Mouse (Mus musculus) lung, adult 2 months (tissue): ENCODE data around the gene Atxn2l. TPM values are rescaled to one million over a fixed set of nuclear protein-coding genes. Genes with fewer than 3 reads are reported as not detected.

Experiments
- DNase-seq: peaks from one replicate; pipeline ENCODE4 v3.0.0; 2022
- H3K4me1 ChIP-seq: fragments of 200-500 bp; 2 replicates; pipeline ENCODE4 v1.6.1; 2011; ENCODE audit warnings: low read length; ENCODE audit not compliant: control insufficient read depth, insufficient read depth
- H3K4me3 ChIP-seq: fragments of 200-500 bp; replicated peaks from 2 replicates; pipeline ENCODE3; 2011; ENCODE audit warnings: low read depth, mild to moderate bottlenecking, control low read depth, low read length; ENCODE audit errors: extremely low read depth
- CTCF ChIP-seq: fragments of 200-500 bp; IDR thresholded peaks from 2 replicates; pipeline ENCODE4 v1.5.1; 2011; ENCODE audit warnings: mild to moderate bottlenecking, low read length, control low read depth; ENCODE audit not compliant: insufficient read depth
- POLR2A ChIP-seq: fragments of 200-500 bp; IDR thresholded peaks from 2 replicates; pipeline ENCODE4 v1.6.1; 2011; ENCODE audit warnings: low read depth, mild to moderate bottlenecking, control low read depth, low read length, borderline replicate concordance; ENCODE audit errors: extremely low read depth
- whole genome bisulfite sequencing: fragments of 180-500 bp; shearing (Covaris S2); methylation state at CpG from one replicate; pipeline ENCODE4 v1.1.7; 2018; 5-methylcytosine and 5-hydroxymethylcytosine counted together
- polyA plus RNA-seq: library from polyadenylated mRNA; depleted of rRNA; stranded (reverse); fragments of >200 nt; gene quantifications from 2 replicates; pipeline ENCODE4 v1.2.3, GENCODE M21; 2012

Atxn2l gene
- polyA plus RNA-seq, 1 experiment = 152 TPM

- DNase-seq = no peak
- WGBS = 60% methylated on average over 9 of the region's 9 CpGs
- Histone ChIP-seq H3K4me1 (peaks cover 4% of the 10 kb centered on the region; the same call in 1 of the 2 replicates), H3K4me3 (no peak overlapping the region)
- TF ChIP-seq POLR2A = no peak
- no peak for TF ChIP-seq CTCF
These were observed 37.1 kb downstream of the Atxn2l start for GRCm38 (mm10) chr7:126466116-126466515.

- DNase-seq = no peak
- Histone ChIP-seq H3K4me3 (no peak overlapping the region), H3K4me1 (peaks cover 4% of the 10 kb centered on the region; the same call in 1 of the 2 replicates)
- WGBS = 33% methylated on average over 7 of the region's 7 CpGs
- no peak for TF ChIP-seq POLR2A
These were observed 37.8 kb downstream of the Atxn2l start for GRCm38 (mm10) chr7:126465246-126466030.

GRCm38 (mm10) chr7:126464836-126465235, 38.4 kb downstream of the Atxn2l start:
- no peak for TF ChIP-seq CTCF
- no peak for TF ChIP-seq POLR2A
- Histone ChIP-seq H3K4me1 (peaks cover 4% of the 10 kb centered on the region; the same call in 1 of the 2 replicates), H3K4me3 (no peak overlapping the region)
- no peak for DNase-seq
- 51% methylated on average over 5 of the region's 5 CpGs for WGBS

GRCm38 (mm10) chr7:126464121-126464520, 39.1 kb downstream of the Atxn2l start:
- no peak for TF ChIP-seq POLR2A
- no peak for TF ChIP-seq CTCF
- Histone ChIP-seq H3K4me1 (peaks cover 4% of the 10 kb centered on the region; the same call in 1 of the 2 replicates), H3K4me3 (no peak overlapping the region)
- WGBS = 55% methylated on average over 4 of the region's 4 CpGs
- no peak for DNase-seq

GRCm38 (mm10) chr7:126463547-126463946, 39.7 kb downstream of the Atxn2l start:
- 52% methylated on average over 4 of the region's 4 CpGs for WGBS
- H3K4me1 ChIP-seq = peaks cover 4% of the 10 kb centered on the region; the same call in 1 of the 2 replicates
- H3K4me3 ChIP-seq = no peak overlapping the region
- TF ChIP-seq CTCF (no peak), POLR2A (no peak)
- DNase-seq = no peak

- Histone ChIP-seq H3K4me3 (no peak within 1 kb of the TSS), H3K4me1 (peaks cover 4% of the 10 kb centered on the region; the same call in 1 of the 2 replicates)
- 60% methylated on average over 5 of the region's 5 CpGs for WGBS
- no peak for TF ChIP-seq CTCF
- TF ChIP-seq POLR2A = no peak
- DNase-seq = no peak
These were observed 40.2 kb downstream of the Atxn2l start, which contains the start of gene Atp2a1 for GRCm38 (mm10) chr7:126463004-126463403. Gene Atp2a1, minus strand, starts transcription at chr7:126463108.

GRCm38 (mm10) chr7:126461626-126462025, 41.6 kb downstream of the Atxn2l start:
- Histone ChIP-seq H3K4me3 (no peak overlapping the region), H3K4me1 (peaks cover 4% of the 10 kb centered on the region; the same call in 1 of the 2 replicates)
- no peak for DNase-seq
- TF ChIP-seq POLR2A (no peak), CTCF (no peak)
- WGBS = 70% methylated on average over 3 of the region's 3 CpGs

GRCm38 (mm10) chr7:126460623-126461399, 42.4 kb downstream of the Atxn2l start:
- H3K4me1 ChIP-seq = no peaks in the 10 kb centered on the region
- no peak for DNase-seq
- TF ChIP-seq CTCF = no peak
- no peak for TF ChIP-seq POLR2A
- 48% methylated on average over 10 of the region's 10 CpGs for WGBS
- no peak overlapping the region for H3K4me3 ChIP-seq

- no peak overlapping the region for H3K4me3 ChIP-seq
- H3K4me1 ChIP-seq = no peaks in the 10 kb centered on the region
- WGBS = 77% methylated on average over 11 of the region's 11 CpGs
- no peak for TF ChIP-seq CTCF
- TF ChIP-seq POLR2A = no peak
- no peak for DNase-seq
These were observed 44.2 kb downstream of the Atxn2l start for GRCm38 (mm10) chr7:126458844-126459618.
